Mouse (Mus musculus): ENCODE results near the gene Cnst. TPM values are rescaled to one million over a fixed set of nuclear protein-coding genes. Genes with fewer than 3 reads are reported as not detected.

Gene Cnst
- polyA plus RNA-seq, 1 experiment from 2014 or later = 27.7 TPM

DNA sequence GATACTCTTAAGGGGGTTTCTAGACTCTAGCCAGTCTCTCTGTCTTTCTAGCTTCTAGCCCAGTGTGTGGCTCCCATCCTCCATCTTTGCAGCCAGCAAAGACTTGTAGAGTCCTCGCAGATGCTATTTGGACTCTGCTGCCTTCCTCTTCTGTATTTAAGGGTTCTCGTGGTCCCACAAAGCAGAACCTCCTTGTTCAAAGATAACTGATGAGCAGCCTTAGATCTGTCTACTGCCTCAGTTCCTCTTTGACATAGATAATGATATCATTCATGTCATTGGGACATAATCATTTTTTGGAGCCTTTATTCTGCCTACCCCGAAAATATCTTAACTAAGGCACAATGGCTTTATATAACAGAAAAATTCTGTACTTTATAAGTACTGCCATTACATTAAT is 36.9 kb downstream of the Cnst start:
- 91% methylated on average over 3 of the region's 3 CpGs for WGBS
- no peak for ATAC-seq (ENCODE audit: low FRiP score)
- Histone ChIP-seq H3K36me3 (peaks cover 17% of the 10 kb centered on the region), H3K4me2 (no peak overlapping the region), H3K27ac (no peak overlapping the region), H3K4me3 (no peak overlapping the region), H3K9me3 (no peaks in the 10 kb centered on the region), H3K4me1 (replicated peaks) (peaks cover 23% of the 10 kb centered on the region), H3K27me3 (no peaks in the 10 kb centered on the region), H3K9ac (no peak overlapping the region)

DNA sequence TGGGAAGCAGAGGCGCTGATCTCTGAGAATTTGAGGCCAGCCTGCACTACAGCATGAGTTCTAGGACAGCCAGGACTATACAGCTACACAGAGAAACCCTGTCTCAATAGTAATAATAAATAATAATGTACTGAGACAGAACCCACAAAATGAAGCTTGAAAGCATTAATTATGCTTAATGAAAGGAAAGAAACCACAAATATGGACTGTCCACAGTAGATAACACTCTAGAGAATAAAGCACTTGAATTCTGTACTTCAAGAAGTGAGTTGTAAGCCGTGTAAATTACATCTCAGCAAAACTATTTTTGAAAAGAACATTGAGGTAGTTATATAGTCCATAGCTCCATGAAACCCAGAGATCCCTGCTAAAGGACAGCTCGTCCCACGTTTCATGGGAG is 38.0 kb downstream of the Cnst start:
- H3K4me2 ChIP-seq = no peak overlapping the region
- ATAC-seq (ENCODE audit: low FRiP score) = no peak
- H3K27ac ChIP-seq = no peak overlapping the region
- peaks cover 13% of the 10 kb centered on the region for H3K36me3 ChIP-seq
- no peak overlapping the region for H3K9ac ChIP-seq
- 92% methylated on average over 4 of the region's 4 CpGs for WGBS
- no peak overlapping the region for H3K4me3 ChIP-seq
- peaks cover 25% of the 10 kb centered on the region for H3K4me1 ChIP-seq (replicated peaks)
- H3K9me3 ChIP-seq = no peaks in the 10 kb centered on the region
- no peaks in the 10 kb centered on the region for H3K27me3 ChIP-seq

DNA sequence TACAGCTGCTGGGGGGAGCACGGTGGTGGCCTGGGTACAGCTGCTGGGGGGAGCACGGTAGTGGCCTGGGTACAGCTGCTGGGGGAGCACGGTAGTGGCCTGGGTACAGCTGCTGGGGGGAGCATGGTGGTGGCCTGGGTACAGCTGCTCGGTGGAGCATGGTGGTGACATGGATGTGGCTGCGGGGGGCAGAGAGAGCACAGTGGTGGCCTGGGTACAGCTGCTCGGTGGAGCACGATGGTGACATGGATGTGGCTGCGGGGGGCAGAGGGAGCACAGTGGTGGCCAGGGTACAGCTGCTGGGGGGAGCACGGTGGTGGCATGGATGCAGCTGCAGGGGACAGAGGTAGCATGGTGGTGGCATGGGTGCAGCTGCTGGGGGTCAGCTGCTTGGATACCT is 39.5 kb downstream of the Cnst start:
- H3K9me3 ChIP-seq = no peaks in the 10 kb centered on the region
- H3K4me1 ChIP-seq (replicated peaks) = peaks cover 25% of the 10 kb centered on the region
- no peaks in the 10 kb centered on the region for H3K36me3 ChIP-seq
- no peak overlapping the region for H3K9ac ChIP-seq
- H3K4me2 ChIP-seq = no peak overlapping the region
- H3K4me3 ChIP-seq = no peak overlapping the region
- 74% methylated on average over 9 of the region's 9 CpGs for WGBS
- ATAC-seq (ENCODE audit: low FRiP score) = no peak
- H3K27me3 ChIP-seq = no peaks in the 10 kb centered on the region
- no peak overlapping the region for H3K27ac ChIP-seq

DNA sequence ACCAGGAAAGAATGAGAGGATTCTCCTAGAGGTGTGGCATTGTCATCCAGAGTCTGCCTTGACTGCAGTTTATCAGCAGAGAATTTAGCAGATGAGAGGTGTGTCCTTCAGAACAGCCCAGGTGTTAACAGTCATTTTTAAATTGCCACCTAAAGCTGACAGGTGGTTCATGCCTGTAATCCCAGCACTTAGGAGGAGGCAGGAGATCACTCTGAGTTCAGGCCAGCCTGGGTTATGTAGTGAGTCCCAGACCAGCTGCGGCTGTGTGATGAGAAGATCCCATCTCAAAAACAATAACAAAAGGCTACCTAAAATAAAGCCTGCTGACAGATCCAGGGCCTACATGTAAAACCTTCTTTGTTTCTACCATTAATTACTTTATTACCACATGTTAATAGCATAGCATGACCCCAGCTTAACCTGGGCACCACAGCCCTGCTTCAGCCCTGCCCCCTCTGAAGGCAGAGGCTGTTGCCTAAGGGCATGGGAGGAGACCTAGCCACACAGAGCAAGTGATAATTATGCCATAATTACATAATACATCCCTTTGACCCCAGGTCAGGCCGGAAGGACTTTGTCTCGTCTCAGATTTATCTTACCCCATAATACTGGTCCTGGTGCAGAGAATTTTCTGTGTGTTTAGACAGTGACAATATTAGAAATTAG is 40.4 kb downstream of the Cnst start:
- no peak overlapping the region for H3K4me3 ChIP-seq
- H3K36me3 ChIP-seq = no peaks in the 10 kb centered on the region
- ATAC-seq (ENCODE audit: low FRiP score) = no peak
- H3K27me3 ChIP-seq = no peaks in the 10 kb centered on the region
- no peak overlapping the region for H3K27ac ChIP-seq
- 61% methylated on average over 3 of the region's 3 CpGs for WGBS
- no peaks in the 10 kb centered on the region for H3K9me3 ChIP-seq
- H3K9ac ChIP-seq = no peak overlapping the region
- peaks cover 25% of the 10 kb centered on the region for H3K4me1 ChIP-seq (replicated peaks)
- H3K4me2 ChIP-seq = no peak overlapping the region

DNA sequence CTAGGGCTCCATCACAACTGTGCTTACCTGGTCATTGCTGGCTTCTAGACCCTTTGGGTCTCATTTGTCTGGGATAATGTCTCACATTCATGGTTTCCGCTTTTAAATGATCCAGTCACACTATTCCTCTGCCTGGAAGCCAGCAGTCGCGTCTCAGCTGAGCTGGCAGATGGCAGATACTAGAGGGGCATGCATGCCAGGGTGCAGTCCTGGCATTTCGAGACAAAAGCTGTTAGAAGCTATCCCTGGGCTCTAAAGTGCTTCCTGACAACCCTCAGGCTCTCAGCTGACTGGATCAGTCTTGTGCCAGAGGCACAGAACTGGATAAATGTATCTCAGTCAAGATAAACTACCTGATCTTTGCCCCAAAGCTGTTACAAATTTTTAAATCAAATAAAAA is 42.1 kb downstream of the Cnst start:
- Histone ChIP-seq H3K4me3 (no peak overlapping the region), H3K9ac (0 out of 2 replicates have a peak overlapping the region, but pooled peaks have one; percentile 8), H3K36me3 (peaks cover 8% of the 10 kb centered on the region), H3K4me1 (replicated peaks) (peaks cover 25% of the 10 kb centered on the region), H3K27me3 (no peaks in the 10 kb centered on the region), H3K4me2 (no peak overlapping the region), H3K27ac (peak overlapping the region; percentile 70), H3K9me3 (no peaks in the 10 kb centered on the region)
- 69% methylated on average over 4 of the region's 4 CpGs for WGBS
- no peak for ATAC-seq (ENCODE audit: low FRiP score)

DNA sequence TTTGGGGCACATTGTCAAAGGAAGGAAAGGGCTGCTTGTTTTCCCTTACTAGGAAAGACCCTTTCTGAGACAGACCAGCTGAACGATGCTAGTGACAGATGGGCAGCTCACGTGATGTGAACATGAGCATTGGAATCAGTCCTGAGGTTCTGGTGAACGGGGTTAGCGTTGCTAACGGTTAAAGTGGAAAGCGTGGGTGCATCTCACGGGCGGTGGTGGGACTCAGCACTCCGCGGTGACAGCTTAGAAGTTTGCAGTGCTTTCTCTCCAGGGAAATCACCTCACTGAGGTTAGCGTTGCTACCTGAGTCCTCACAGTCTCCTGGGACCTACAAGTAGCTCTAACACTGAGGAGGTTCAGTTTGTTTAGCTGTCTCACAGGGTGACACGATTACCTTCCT is 45.5 kb downstream of the Cnst start:
- no peaks in the 10 kb centered on the region for H3K9me3 ChIP-seq
- no peak for ATAC-seq (ENCODE audit: low FRiP score)
- H3K27ac ChIP-seq = no peak overlapping the region
- no peak overlapping the region for H3K9ac ChIP-seq
- peaks cover 15% of the 10 kb centered on the region for H3K4me1 ChIP-seq (replicated peaks)
- peaks cover 13% of the 10 kb centered on the region for H3K36me3 ChIP-seq
- H3K4me2 ChIP-seq = no peak overlapping the region
- no peak overlapping the region for H3K4me3 ChIP-seq
- no peaks in the 10 kb centered on the region for H3K27me3 ChIP-seq
- WGBS = 84% methylated on average over 12 of the region's 12 CpGs

DNA sequence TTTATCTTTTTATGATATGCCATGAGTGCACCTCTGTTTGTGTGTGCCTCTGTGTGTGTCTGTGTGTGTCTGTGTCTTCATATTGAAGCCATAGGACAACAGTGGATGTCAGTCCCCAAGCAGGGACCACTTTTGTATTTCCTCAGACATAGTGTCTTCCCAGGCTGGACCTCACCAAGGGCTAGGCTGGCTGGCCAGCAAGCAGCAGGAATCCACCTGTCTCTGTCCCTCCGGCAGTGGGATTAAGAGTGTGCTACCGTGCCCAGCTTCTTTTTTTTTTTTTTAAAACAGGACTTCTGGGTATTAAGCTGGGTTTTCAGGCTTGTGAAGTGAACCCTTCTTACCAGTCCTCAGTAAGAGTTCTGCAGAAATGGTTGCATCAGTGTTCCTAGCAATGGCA is 46.0 kb downstream of the Cnst start:
- no peak for ATAC-seq (ENCODE audit: low FRiP score)
- Histone ChIP-seq H3K9ac (no peak overlapping the region), H3K27me3 (no peaks in the 10 kb centered on the region), H3K36me3 (peaks cover 13% of the 10 kb centered on the region), H3K4me2 (no peak overlapping the region), H3K9me3 (no peaks in the 10 kb centered on the region), H3K27ac (no peak overlapping the region), H3K4me1 (replicated peaks) (peaks cover 10% of the 10 kb centered on the region), H3K4me3 (no peak overlapping the region)
- 100% methylated on average over 2 of the region's 2 CpGs for WGBS

DNA sequence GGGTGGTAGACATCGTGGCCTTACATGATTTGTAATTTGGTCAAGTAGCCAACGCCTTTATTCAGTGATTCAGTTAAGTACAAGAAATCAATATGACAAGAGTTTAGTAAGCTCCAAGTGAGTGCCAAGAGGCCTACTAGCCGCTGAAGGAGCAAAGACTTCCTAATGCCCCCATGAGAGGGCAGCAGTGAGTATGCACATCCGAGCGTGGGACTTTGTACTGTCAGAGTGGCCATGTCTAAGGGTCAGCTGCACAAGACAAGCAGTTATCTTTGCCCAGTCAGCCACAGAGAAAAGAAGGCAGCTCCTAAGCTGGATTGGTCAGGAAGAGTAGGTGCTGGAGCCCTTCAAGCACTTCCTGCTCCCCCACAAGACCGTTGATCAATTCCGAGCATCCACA is 46.8 kb downstream of the Cnst start:
- H3K9me3 ChIP-seq = no peaks in the 10 kb centered on the region
- peaks cover 3% of the 10 kb centered on the region for H3K4me1 ChIP-seq (replicated peaks)
- no peak for ATAC-seq (ENCODE audit: low FRiP score)
- H3K9ac ChIP-seq = no peak overlapping the region
- H3K27me3 ChIP-seq = no peaks in the 10 kb centered on the region
- H3K27ac ChIP-seq = no peak overlapping the region
- H3K36me3 ChIP-seq = peaks cover 13% of the 10 kb centered on the region
- 78% methylated on average over 7 of the region's 7 CpGs for whole genome bisulfite sequencing
- no peak overlapping the region for H3K4me3 ChIP-seq
- no peak overlapping the region for H3K4me2 ChIP-seq

DNA sequence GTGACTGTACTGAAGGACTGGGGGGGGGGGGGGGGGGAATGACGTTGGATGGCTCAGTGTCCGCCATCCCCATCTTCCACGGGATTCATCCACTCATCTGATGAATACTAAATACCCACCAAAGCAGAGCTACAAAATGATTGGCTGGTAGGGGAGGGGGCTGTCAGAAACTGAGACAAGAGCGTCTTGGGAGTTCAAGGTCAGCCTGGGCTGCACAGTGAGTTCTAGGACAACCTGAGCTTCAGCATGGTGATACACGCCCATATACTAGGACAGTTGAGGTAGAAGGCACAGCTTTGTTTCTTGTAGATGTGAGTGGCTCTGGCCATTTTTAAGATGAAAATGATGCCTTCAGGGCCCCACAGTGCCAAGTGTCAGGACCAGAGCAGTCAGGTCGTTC is 52.2 kb downstream of the Cnst start:
- ATAC-seq (ENCODE audit: low FRiP score) = no peak
- H3K4me1 ChIP-seq (replicated peaks) = no peaks in the 10 kb centered on the region
- H3K4me2 ChIP-seq = no peak overlapping the region
- no peaks in the 10 kb centered on the region for H3K9me3 ChIP-seq
- no peak overlapping the region for H3K9ac ChIP-seq
- no peaks in the 10 kb centered on the region for H3K27me3 ChIP-seq
- no peak overlapping the region for H3K27ac ChIP-seq
- H3K4me3 ChIP-seq = no peak overlapping the region
- peaks cover 3% of the 10 kb centered on the region; the same call in 1 of the 2 replicates for H3K36me3 ChIP-seq
- 85% methylated on average over 6 of the region's 6 CpGs for WGBS

DNA sequence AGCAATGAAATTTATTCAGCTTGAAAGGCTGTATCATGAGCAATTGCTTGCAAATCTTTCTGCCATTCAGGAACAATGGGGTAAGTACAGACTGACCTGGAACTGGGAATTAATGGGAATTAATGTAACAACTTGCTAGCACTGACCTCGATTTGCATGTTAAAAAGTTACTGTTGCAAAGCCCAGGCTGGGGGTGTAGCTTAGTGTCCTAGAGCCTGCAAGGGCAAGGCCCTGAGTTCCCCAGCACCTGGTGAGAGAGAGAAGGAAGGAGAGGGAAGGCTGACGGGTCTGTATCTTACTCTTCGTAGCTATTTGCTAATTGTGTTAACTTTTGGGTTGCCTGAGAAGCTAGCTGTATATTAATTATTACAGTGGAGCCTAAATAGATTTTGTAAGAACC is 58.4 kb downstream of the Cnst start:
- H3K27ac ChIP-seq = no peak overlapping the region
- 55% methylated on average over 3 of the region's 3 CpGs for WGBS
- no peak overlapping the region for H3K9ac ChIP-seq
- H3K4me1 ChIP-seq (replicated peaks) = peaks cover under 1% of the 10 kb centered on the region; the same call in 1 of the 2 replicates
- H3K4me3 ChIP-seq = no peak overlapping the region
- H3K9me3 ChIP-seq = no peaks in the 10 kb centered on the region
- H3K27me3 ChIP-seq = no peaks in the 10 kb centered on the region
- no peak overlapping the region for H3K4me2 ChIP-seq
- peaks cover 19% of the 10 kb centered on the region for H3K36me3 ChIP-seq
- no peak for ATAC-seq (ENCODE audit: low FRiP score)

DNA sequence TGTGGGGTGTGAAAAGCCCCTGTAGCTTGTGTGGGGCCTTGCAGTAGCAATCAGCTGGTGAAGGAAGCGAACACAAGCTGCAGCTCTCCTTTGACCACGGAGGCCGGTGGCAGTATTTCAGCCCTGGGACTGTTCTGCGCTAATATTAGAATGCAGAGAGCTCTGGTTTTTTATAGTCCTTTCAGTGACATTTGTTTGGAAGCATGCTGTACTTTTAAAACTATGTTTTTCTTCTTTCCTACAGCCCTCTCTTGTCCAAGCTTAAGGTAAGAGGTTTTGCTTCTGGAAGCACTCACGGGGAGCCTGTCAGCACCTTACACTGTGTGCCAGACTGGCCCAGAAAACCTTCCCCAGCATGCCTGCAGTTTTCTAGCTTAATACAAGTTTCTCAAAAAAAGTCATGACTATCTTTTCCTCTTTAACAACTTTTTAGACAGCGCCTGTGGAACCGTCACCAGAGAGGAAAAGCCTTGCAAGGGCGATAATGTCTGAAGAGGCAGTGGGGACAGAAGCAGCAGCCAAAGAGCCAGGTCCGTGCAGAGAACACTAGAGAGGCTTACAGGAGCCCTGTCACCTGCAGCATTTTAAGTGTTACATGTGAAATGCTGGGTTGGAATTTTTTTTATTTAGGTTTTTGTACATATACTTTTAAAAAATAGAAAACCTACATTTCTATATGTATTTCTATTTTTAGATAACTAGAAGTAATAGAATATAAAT is 60.0 kb downstream of the Cnst start:
- Histone ChIP-seq H3K27me3 (no peaks in the 10 kb centered on the region), H3K4me1 (replicated peaks) (peaks cover 12% of the 10 kb centered on the region), H3K9me3 (no peaks in the 10 kb centered on the region), H3K27ac (no peak overlapping the region), H3K4me3 (no peak overlapping the region), H3K9ac (no peak overlapping the region), H3K4me2 (no peak overlapping the region), H3K36me3 (peaks cover 32% of the 10 kb centered on the region)
- 90% methylated on average over 9 of the region's 9 CpGs for WGBS
- no peak for ATAC-seq (ENCODE audit: low FRiP score)

DNA sequence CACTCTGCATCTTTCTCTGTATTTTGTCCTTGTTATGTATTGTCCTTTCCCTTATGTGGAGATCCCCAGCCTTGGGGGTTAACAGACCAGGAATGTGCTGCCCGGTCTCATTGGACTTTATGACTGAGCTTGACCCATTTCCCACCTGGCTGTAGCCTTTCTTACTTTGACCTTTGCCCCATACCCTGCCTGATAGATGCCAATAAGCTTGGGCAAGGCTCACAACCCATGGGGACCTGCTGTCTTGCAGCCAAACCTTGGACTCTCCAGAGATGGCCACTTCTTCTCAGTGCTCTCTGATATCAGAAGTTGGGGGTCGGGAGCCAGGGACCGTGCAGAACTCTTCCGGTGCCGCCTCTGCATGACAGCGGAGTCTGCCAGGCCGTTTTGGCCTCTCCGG is 62.4 kb downstream of the Cnst start:
- Histone ChIP-seq H3K4me3 (no peak overlapping the region), H3K36me3 (peaks cover 32% of the 10 kb centered on the region), H3K9ac (no peak overlapping the region), H3K27ac (no peak overlapping the region), H3K4me1 (replicated peaks) (peaks cover 12% of the 10 kb centered on the region), H3K4me2 (no peak overlapping the region), H3K27me3 (no peaks in the 10 kb centered on the region), H3K9me3 (no peaks in the 10 kb centered on the region)
- WGBS = 93% methylated on average over 8 of the region's 8 CpGs
- ATAC-seq (ENCODE audit: low FRiP score) = no peak
